Mouse (Mus musculus): Measurements from ENCODE around the gene Olfr347. TPM values are rescaled to one million over a fixed set of nuclear protein-coding genes. Genes with fewer than 3 reads are reported as not detected.

The Olfr347 gene
- not detected in 2 replicates for polyA plus RNA-seq (2015; fragmentation: Nextera tagmentation; extraction: Ambion mirVana)

GRCm38 (mm10) chr2:36731602-36732001, at the start of gene Olfr347:
Olfr347 (plus strand) TSS chr2:36731902.
- H3K4me1 ChIP-seq (ENCODE audit: control insufficient read depth, insufficient read depth, low read length) = no peaks in the 10 kb centered on the region
- no peaks in the 10 kb centered on the region for H3K36me3 ChIP-seq (ENCODE audit: control insufficient read depth, insufficient read depth)
- no peak within 1 kb of the TSS for H3K4me3 ChIP-seq (ENCODE audit: low read length)
- no peak within 1 kb of the TSS for H3K4me2 ChIP-seq (ENCODE audit: low read depth, low read length)
- H3K9me3 ChIP-seq (replicated peaks; ENCODE audit: control insufficient read depth, low read length) = peaks cover 6% of the 10 kb centered on the region
- H3K27me3 ChIP-seq (ENCODE audit: control insufficient read depth, insufficient read depth, low read length) = no peaks in the 10 kb centered on the region
- H3K9ac ChIP-seq (ENCODE audit: low read length) = no peak within 1 kb of the TSS
- no peak within 1 kb of the TSS for H3K27ac ChIP-seq (ENCODE audit: low read length)
- no peak for ATAC-seq (replicated peaks; ENCODE audit: extremely low read depth, insufficient read depth, low FRiP score)

GRCm38 (mm10) chr2:36685488-36685887, 46.2 kb upstream of the Olfr347 start, which contains the start of gene Olfr346:
Olfr346 (plus strand) TSS chr2:36685788.
- no peak for ATAC-seq (replicated peaks; ENCODE audit: extremely low read depth, insufficient read depth, low FRiP score)
- Histone ChIP-seq H3K9ac (ENCODE audit: low read length) (no peak within 1 kb of the TSS), H3K27me3 (ENCODE audit: control insufficient read depth, insufficient read depth, low read length) (no peaks in the 10 kb centered on the region), H3K4me2 (ENCODE audit: low read depth, low read length) (no peak within 1 kb of the TSS), H3K27ac (ENCODE audit: low read length) (no peak within 1 kb of the TSS), H3K4me3 (ENCODE audit: low read length) (no peak within 1 kb of the TSS), H3K4me1 (ENCODE audit: control insufficient read depth, insufficient read depth, low read length) (no peaks in the 10 kb centered on the region), H3K36me3 (ENCODE audit: control insufficient read depth, insufficient read depth) (no peaks in the 10 kb centered on the region), H3K9me3 (replicated peaks; ENCODE audit: control insufficient read depth, low read length) (peaks cover 4% of the 10 kb centered on the region; the same call in 1 of the 2 replicates)
- 73% methylated on average over 1 of the region's 1 CpGs for WGBS

- no peak overlapping the region for H3K9ac ChIP-seq (ENCODE audit: low read length)
- H3K27ac ChIP-seq (ENCODE audit: low read length) = no peak overlapping the region
- H3K4me3 ChIP-seq (ENCODE audit: low read length) = no peak overlapping the region
- H3K27me3 ChIP-seq (ENCODE audit: control insufficient read depth, insufficient read depth, low read length) = no peaks in the 10 kb centered on the region
- H3K9me3 ChIP-seq (replicated peaks; ENCODE audit: control insufficient read depth, low read length) = no peaks in the 10 kb centered on the region; the same call in none of the 2 replicates
- no peaks in the 10 kb centered on the region for H3K4me1 ChIP-seq (ENCODE audit: control insufficient read depth, insufficient read depth, low read length)
- no peak for ATAC-seq (replicated peaks; ENCODE audit: extremely low read depth, insufficient read depth, low FRiP score)
- H3K4me2 ChIP-seq (ENCODE audit: low read depth, low read length) = no peak overlapping the region
- no peaks in the 10 kb centered on the region for H3K36me3 ChIP-seq (ENCODE audit: control insufficient read depth, insufficient read depth)
- 41% methylated on average over 3 of the region's 3 CpGs for WGBS
These were observed 4.5 kb downstream of the Olfr347 start for GRCm38 (mm10) chr2:36736226-36736625.

GRCm38 (mm10) chr2:36783976-36784375, 52.3 kb downstream of the Olfr347 start, which contains the start of gene Olfr348:
Olfr348 (plus strand) TSS chr2:36784276.
- 52% methylated on average over 2 of the region's 2 CpGs for WGBS
- Histone ChIP-seq H3K4me2 (ENCODE audit: low read depth, low read length) (no peak within 1 kb of the TSS), H3K36me3 (ENCODE audit: control insufficient read depth, insufficient read depth) (no peaks in the 10 kb centered on the region), H3K9me3 (replicated peaks; ENCODE audit: control insufficient read depth, low read length) (peaks cover 5% of the 10 kb centered on the region; the same call in 1 of the 2 replicates), H3K4me3 (ENCODE audit: low read length) (no peak within 1 kb of the TSS), H3K4me1 (ENCODE audit: control insufficient read depth, insufficient read depth, low read length) (no peaks in the 10 kb centered on the region), H3K27me3 (ENCODE audit: control insufficient read depth, insufficient read depth, low read length) (no peaks in the 10 kb centered on the region), H3K27ac (ENCODE audit: low read length) (no peak within 1 kb of the TSS), H3K9ac (ENCODE audit: low read length) (no peak within 1 kb of the TSS)
- ATAC-seq (replicated peaks; ENCODE audit: extremely low read depth, insufficient read depth, low FRiP score) = no peak

Other genes with a start within 250 kb of the Olfr347 start
- gene Olfr341, start 249.4 kb upstream of the Olfr347 start, polyA plus RNA-seq (2015; fragmentation: Nextera tagmentation; extraction: Ambion mirVana) = not detected in 2 replicates
- not detected in 2 replicates for gene Olfr342, start 206.9 kb upstream of the Olfr347 start, polyA plus RNA-seq (2015; fragmentation: Nextera tagmentation; extraction: Ambion mirVana)
- gene Olfr344, start 165.2 kb upstream of the Olfr347 start, polyA plus RNA-seq (2015; fragmentation: Nextera tagmentation; extraction: Ambion mirVana) = not detected in 2 replicates
- gene Olfr345, start 91.9 kb upstream of the Olfr347 start, polyA plus RNA-seq (2015; fragmentation: Nextera tagmentation; extraction: Ambion mirVana) = not detected in 2 replicates
- gene Olfr346, start 46.1 kb upstream of the Olfr347 start, polyA plus RNA-seq (2015; fragmentation: Nextera tagmentation; extraction: Ambion mirVana) = not detected in 2 replicates
- not detected in 2 replicates for gene Olfr348, start 52.4 kb downstream of the Olfr347 start, polyA plus RNA-seq (2015; fragmentation: Nextera tagmentation; extraction: Ambion mirVana)
- gene Olfr50, start 58.6 kb downstream of the Olfr347 start, polyA plus RNA-seq (2015; fragmentation: Nextera tagmentation; extraction: Ambion mirVana) = not detected in 2 replicates
- not detected in 2 replicates for gene Olfr3, start 85.1 kb downstream of the Olfr347 start, polyA plus RNA-seq (2015; fragmentation: Nextera tagmentation; extraction: Ambion mirVana)
- not detected in 2 replicates for gene Olfr350, start 114.4 kb downstream of the Olfr347 start, polyA plus RNA-seq (2015; fragmentation: Nextera tagmentation; extraction: Ambion mirVana)
- gene Olfr351, start 130.8 kb downstream of the Olfr347 start, polyA plus RNA-seq (2015; fragmentation: Nextera tagmentation; extraction: Ambion mirVana) = not detected in 2 replicates
- not detected in 2 replicates for gene Olfr352, start 136.6 kb downstream of the Olfr347 start, polyA plus RNA-seq (2015; fragmentation: Nextera tagmentation; extraction: Ambion mirVana)
- not detected in 2 replicates for gene Olfr353, start 161.0 kb downstream of the Olfr347 start, polyA plus RNA-seq (2015; fragmentation: Nextera tagmentation; extraction: Ambion mirVana)
- not detected in 2 replicates for gene Olfr354, start 173.8 kb downstream of the Olfr347 start, polyA plus RNA-seq (2015; fragmentation: Nextera tagmentation; extraction: Ambion mirVana)
- gene Olfr355, start 197.0 kb downstream of the Olfr347 start, polyA plus RNA-seq (2015; fragmentation: Nextera tagmentation; extraction: Ambion mirVana) = not detected in 2 replicates
- gene Olfr356, start 205.2 kb downstream of the Olfr347 start, polyA plus RNA-seq (2015; fragmentation: Nextera tagmentation; extraction: Ambion mirVana) = not detected in 2 replicates

Data from heart, embryonic 16.5 days (tissue).